Mouse (Mus musculus) small intestine, adult 2 months (tissue): ENCODE data around the gene Zfp839.

ENCODE experiments used
- CTCF ChIP-seq: fragments of 200-500 bp; IDR thresholded peaks from 2 replicates; pipeline ENCODE4 v1.5.1; 2012; ENCODE audit warnings: low read depth, mild to moderate bottlenecking, control low read depth, inconsistent platforms, low read length, moderate library complexity, mixed read lengths; ENCODE audit not compliant: insufficient replicate concordance, insufficient read length; ENCODE audit errors: extremely low read depth
- POLR2A ChIP-seq: fragments of 200-500 bp; IDR thresholded peaks from 2 replicates; pipeline ENCODE4 v1.6.1; 2012; ENCODE audit warnings: low read depth, mild to moderate bottlenecking, control low read depth, inconsistent platforms, low read length, moderate library complexity

- TF ChIP-seq CTCF = no peak
- TF ChIP-seq POLR2A = no peak
Observed at GRCm38 (mm10) chr12:110835182-110835581, 14.9 kb upstream of the Zfp839 start.
